Mouse (Mus musculus) ES-Bruce4 (cell line): ENCODE measurements around the gene Gm37419.

Source experiments
- CTCF ChIP-seq: IDR thresholded peaks from one replicate; pipeline ENCODE4 v1.8.1; 2011; ENCODE audit warnings: low read depth, low read length
- EP300 ChIP-seq: IDR thresholded peaks from 2 replicates; pipeline ENCODE4 v1.6.1; 2011; ENCODE audit warnings: low read depth, low read length; ENCODE audit not compliant: insufficient read depth
- POLR2A ChIP-seq: IDR thresholded peaks from one replicate; pipeline ENCODE4 v1.8.1; 2011; ENCODE audit warnings: low read length; ENCODE audit not compliant: insufficient read depth

DNA sequence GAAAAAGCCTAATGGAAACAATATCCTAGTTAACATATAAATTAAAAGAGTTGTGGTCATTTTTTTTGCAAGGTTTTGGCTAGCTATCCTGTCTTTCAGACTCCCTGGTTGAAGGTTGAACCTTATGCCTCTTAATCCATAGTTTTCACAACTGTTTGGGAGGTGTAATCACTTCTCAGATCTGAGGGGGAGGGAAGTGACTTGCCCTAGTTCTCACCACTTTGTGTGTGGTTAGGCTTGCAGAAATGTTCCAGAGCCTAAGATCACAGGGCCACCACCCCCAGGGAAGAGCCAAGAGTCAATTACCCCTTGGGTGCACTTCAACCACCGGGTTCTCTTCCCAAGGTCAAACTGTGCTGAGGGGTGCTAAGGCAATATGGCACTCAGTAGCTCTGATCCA, 33.4 kb downstream of the Gm37419 start:
- TF ChIP-seq CTCF = no peak
- TF ChIP-seq EP300 = no peak
- no peak for TF ChIP-seq POLR2A
